Mouse (Mus musculus): Measurements from ENCODE around the gene Cdhr3.

Gene Cdhr3

DNA sequence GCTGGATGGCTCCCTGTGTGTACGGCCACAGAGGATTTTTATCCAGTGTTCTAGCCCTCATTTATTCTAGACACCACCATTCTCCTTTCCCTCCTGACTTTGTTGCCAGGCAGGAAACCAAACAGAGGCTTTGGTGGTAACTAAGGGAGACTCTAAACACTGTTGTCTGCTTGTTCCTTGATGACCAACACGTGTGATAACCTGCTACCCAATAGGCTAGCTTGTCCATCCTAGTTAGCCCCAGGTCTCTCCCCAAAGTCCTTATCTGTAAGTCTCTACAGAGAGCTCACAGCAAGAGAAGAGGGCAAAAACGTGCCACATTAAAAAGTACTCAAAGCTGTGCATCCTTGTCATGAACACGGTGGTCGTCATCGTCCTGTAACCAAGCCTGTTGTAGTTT, at the start of gene Cdhr3:
Cdhr3 (minus strand) TSS at position 101 of the 400 bp plus-strand sequence.
- DNase-seq: no peak

GRCm38 (mm10) chr12:33139083-33139482, 46.4 kb upstream of the Cdhr3 start:
- no peak for DNase-seq

DNA sequence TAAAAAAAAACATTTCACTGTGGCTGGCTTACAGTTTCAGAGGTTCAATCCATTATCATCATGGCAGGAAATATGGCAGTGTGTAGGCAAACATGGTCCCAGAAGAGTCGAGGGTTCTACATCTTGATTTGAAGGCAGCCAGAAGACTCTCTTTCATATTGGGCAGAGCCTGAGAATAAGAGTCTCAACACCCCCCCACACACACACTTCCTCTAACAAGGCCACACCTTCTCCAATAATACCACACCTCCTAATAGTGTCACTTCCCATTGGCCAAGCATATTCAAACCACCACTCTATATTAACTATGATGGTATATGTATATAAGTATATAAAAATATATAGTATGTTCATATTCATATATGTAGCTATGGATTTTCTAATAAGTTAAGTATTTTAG, 45.2 kb upstream of the Cdhr3 start:
- DNase-seq: no peak

- DNase-seq: no peak
Measured at GRCm38 (mm10) chr12:33131796-33132195, 39.1 kb upstream of the Cdhr3 start.

DNA sequence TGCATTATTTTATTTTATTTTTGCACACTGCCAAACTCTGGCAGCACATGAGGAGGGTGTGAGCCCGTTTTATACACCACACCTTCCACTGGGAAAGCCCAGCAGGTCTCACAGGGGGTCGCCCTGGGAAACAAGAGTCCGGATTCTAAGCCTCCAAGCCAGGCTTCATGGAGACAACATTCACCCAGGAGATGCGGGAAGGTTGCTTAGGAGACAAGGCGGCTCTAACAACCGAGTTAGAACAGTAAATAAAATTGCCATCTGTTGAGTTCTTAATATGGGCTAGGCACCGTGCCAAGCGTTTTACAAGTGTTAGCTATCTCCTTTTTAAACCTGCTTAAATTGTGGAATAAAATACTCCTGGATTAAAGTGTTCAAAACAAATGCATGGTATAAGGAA, 37.7 kb upstream of the Cdhr3 start:
- no peak for DNase-seq

DNA sequence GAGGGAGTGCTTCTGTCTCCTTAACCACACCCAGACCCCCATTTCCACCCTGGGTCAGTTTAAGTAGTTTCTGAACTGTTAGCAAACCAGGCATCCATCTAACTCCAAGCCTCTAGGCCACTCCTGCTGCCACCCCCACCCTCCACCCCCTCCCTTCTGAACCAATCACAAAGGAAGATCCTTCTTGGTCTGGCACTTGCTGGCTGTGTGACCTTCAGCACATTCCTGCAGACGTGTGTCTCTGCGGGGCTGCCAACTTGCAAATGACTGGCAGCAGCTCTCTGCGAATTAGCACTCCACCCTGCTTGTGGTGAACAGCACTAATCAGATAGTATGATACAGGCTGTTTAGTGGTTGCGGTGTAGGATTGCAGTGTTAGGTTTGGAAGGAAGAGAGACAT, 36.7 kb upstream of the Cdhr3 start:
- no peak for DNase-seq

- no peak for DNase-seq
Measured at GRCm38 (mm10) chr12:33128702-33129101, 36.0 kb upstream of the Cdhr3 start.

- no peak for DNase-seq
Measured at GRCm38 (mm10) chr12:33128121-33128520, 35.4 kb upstream of the Cdhr3 start.

GRCm38 (mm10) chr12:33126243-33126642, 33.6 kb upstream of the Cdhr3 start:
- no peak for DNase-seq

DNA sequence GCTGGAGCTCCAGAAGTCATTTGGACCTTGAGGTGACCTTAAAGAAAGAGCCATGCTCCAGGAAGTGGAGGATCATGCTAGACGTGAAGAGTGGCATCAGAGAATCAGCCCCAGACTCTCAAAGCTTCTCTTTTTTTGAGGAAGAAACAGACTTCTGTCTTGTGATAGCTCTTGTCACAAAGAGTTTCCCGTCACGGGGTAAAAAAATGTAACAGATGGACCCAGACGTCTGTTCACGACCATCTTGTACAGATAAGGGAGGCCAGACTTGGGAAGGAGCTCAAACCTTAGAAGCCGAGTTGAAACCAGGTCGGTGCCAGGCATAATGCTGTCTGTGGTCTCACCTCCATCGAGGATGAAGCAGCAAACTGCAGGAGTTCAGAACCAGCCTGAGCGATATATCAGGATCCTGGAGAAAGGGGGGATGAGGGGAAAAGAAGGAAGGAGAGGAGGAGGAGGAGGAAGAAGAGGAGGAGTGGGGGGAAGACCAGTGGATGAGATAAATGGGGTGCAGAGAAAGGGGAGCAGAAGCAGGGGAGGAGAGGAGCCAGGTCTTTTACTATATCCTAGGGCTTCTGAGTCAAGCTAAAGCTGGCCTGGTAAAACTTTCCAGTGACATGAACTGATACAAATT, 33.0 kb upstream of the Cdhr3 start:
- DNase-seq: no peak

DNA sequence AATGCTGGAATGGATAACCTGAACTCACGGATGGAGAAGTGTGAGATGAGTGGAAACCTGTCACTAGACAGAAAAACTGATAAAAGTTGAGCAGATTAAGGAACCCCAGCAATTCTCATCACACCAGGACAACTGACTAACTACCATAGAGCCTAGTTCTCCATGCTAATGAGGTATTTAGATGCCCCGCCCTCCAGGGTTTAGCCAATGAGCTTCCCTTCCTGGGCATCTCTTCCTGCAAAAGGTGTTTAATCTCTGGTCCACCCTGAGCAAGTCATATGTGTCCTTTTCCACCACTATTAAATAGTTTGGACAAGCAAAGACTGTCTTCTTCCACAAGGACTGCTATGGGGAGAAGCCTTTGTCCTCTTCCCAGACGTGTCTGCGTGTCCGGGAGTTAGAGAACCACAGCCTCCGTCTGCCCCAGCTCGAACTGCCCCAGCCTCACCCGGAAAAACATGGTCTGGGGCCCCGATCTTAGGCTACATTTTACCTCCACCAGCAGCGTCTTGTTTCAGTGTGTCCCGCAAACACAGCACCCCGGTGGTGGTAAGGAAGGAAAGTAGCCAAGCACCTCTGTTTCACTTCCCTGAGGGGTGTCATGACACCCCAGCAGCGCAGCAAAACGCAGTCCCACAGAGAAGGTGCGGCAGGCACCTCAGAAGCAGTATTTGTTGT, 26.1 kb upstream of the Cdhr3 start:
- DNase-seq: no peak

DNA sequence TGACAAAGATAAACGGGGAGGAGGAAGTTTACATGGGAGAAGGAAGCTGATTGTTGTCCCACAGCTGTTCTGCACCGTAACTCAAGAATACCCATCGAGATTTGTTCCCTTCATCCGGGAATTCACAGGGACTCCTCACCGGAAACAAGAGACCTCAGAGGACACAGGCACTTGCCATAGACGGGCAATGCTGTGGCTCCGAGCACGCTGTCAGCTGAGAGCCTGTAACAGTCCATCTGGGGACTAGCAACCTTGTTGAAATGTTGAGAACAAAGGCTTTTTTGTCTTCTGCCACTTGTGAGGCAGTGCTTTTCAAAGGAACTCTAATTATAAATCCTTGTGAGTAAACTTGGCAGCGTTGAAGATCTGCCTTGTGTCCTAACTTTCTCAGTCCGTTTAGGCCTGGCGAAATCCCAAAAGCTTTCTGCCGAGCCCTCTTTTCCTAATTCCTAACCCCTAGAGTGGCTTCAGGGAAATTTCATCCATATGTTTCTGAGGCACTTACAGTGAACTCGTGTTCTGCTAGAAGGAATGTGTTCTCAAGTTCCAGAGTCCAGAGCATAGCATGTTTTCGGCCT, 18.3 kb upstream of the Cdhr3 start:
- DNase-seq: peak; percentile 38 to 48

DNA sequence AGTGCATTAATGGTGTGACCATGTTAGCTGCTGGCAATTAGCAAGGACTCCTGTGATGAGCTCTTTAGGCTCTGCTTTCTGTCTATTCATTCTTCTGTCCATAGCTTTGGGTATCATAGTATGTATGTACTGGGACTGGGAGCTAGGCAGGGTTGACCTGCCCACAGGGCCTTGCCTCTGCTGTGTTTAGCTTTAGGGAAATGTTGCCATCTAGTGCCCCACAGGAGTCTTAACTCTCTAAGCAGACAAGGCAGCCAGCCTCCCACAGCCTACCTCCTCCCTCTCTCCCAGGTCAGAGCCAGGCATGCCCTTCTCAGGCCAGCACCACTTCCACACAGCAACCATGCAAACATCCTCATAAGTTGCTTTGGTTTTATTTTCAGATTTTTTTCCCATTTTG, 16.9 kb upstream of the Cdhr3 start:
- peak; percentile 48 to 49 for DNase-seq

- no peak for DNase-seq
Measured at GRCm38 (mm10) chr12:33106438-33107167, 13.9 kb upstream of the Cdhr3 start.

GRCm38 (mm10) chr12:33105724-33106123, 13.0 kb upstream of the Cdhr3 start:
- DNase-seq: peak; percentile 40 to 49

DNA sequence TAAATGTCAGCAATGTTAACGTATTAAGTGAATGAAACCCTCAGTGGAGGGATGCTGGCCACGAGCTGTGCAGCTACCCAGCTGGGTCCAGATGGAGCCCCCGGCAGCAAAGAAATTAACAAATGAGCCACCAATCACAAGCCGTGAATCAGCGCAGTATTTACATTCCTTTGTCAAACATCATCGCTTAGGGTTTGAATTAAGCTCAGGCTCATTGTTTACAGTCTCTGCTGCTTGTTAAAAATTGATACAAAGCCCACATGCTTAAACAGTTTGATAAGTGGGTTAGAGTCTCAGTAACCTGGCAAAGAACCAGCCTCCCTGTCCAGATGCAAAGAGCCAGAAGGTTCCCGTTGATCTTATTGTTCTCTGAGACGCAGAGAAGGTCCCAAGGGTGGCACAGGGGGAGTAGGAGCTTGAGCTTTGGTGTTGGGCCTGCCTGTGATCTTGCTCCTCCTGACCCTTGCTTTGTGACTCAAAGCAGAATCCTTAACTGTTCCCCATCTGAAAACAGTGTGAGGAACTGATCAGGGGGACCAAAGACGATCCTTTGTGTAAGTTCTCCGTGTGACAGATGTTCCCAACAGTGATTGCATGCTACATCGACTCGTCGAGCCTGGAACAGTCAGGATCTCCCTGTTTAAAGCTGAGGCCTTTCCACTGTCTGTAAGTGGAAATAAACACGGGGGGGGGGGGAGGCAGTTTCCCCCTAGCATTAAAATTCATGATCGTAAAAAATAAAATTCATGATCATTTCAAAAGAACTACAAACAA, 9.9 kb upstream of the Cdhr3 start:
- DNase-seq: no peak

- DNase-seq: no peak
Measured at GRCm38 (mm10) chr12:33101627-33102026, 9.0 kb upstream of the Cdhr3 start.

DNA sequence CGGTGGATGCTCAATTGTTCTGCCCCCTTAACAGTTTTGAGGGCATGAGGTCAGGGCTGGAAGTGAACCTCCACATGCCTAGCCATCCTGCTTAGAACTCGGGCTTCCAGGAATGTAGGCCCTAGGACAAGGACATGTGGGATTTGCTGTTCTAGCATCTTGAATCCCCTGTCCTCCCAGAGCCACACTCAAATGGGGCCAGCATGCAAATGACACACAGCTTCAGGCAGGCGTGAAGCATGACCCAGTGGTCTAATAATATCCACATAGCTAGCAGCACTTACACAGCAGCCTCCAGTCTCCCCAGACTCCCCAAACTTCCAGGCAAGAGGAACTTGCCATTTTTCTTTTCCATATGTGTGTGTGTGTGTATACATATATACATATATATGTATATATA, 3.3 kb upstream of the Cdhr3 start:
- DNase-seq: no peak

- no peak for DNase-seq
Measured at GRCm38 (mm10) chr12:33092196-33092595, 479 bp downstream of the Cdhr3 start.

DNA sequence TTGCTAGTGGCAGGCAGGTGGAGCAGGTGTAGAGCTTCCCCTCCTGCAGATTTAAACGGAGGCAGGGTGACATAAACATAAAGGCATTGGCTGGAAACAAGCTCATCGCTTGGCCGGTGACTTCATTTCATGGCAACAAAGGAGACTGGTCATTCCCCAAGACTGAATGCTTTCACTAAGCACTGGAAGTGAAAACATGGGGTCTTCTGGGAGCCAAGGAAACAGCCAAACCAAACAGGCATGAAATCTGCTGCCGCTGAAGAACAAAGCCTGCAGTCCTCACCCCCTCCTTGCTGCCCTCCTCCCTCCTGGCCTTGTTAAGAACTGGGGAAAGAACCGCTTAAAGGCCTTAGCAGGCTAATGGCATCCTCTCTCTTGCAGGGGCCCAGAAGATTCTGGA, 6.5 kb downstream of the Cdhr3 start:
- peak in 1 of 2 experiments; percentile 28 for DNase-seq

- DNase-seq: no peak
Measured at GRCm38 (mm10) chr12:33084683-33085082, 8.0 kb downstream of the Cdhr3 start.

GRCm38 (mm10) chr12:33083362-33083761, 9.3 kb downstream of the Cdhr3 start:
- DNase-seq: peak in 1 of 2 experiments; percentile 40

GRCm38 (mm10) chr12:33076309-33076708, 16.4 kb downstream of the Cdhr3 start:
- no peak for DNase-seq
